Mouse (Mus musculus) E14TG2a.4 (cell line): ENCODE results near the gene Ushbp1.

ENCODE experiments used
- H3K27me3 ChIP-seq: 2 replicates; pipeline ENCODE4 v1.6.1; 2014; ENCODE audit warnings: low read length, control low read depth; ENCODE audit not compliant: insufficient read depth
- H3K36me3 ChIP-seq: 2 replicates; pipeline ENCODE4 v1.6.1; 2014; ENCODE audit warnings: low read length, control low read depth; ENCODE audit not compliant: insufficient read depth
- H3K4me1 ChIP-seq: replicated peaks from 2 replicates; pipeline ENCODE4 v1.6.1; 2014; ENCODE audit warnings: low read depth, low read length, control low read depth
- H3K4me3 ChIP-seq: replicated peaks from 2 replicates; pipeline ENCODE4 v1.5.1; 2014; ENCODE audit warnings: mild to moderate bottlenecking, low read length
- H3K9me3 ChIP-seq: 2 replicates; pipeline ENCODE4 v1.6.1; 2014; ENCODE audit warnings: low read length, control low read depth
- CTCF ChIP-seq: conservative IDR thresholded peaks from 2 replicates; pipeline ENCODE4 v1.5.1; 2014; ENCODE audit warnings: low read length
- NANOG ChIP-seq: IDR thresholded peaks from 2 replicates; pipeline ENCODE4 v1.6.1; 2014; ENCODE audit warnings: borderline replicate concordance, low read length, mixed read lengths
- POU5F1 ChIP-seq: IDR thresholded peaks from 2 replicates; pipeline ENCODE4 v1.6.1; 2014; ENCODE audit warnings: low read length, borderline replicate concordance

Ushbp1 gene

GRCm38 (mm10) chr8:71406099-71407015, 10.8 kb upstream of the Ushbp1 start:
- Histone ChIP-seq H3K36me3 (peaks cover 64% of the 10 kb centered on the region), H3K9me3 (no peaks in the 10 kb centered on the region), H3K4me3 (peak overlapping the region; percentile 100), H3K27me3 (no peaks in the 10 kb centered on the region), H3K4me1 (peaks cover 63% of the 10 kb centered on the region)
- peak; percentile 40 for TF ChIP-seq CTCF
- no peak for TF ChIP-seq NANOG

GRCm38 (mm10) chr8:71405401-71406098, 9.9 kb upstream of the Ushbp1 start, which contains the start of gene Ankle1:
TSS of gene Ankle1 (plus strand) at chr8:71406010.
- peak within 1 kb of the TSS; percentile 100 for H3K4me3 ChIP-seq
- no peaks in the 10 kb centered on the region for H3K27me3 ChIP-seq
- TF ChIP-seq CTCF (peak; percentile 34), POU5F1 (no peak), NANOG (no peak)
- peaks cover 72% of the 10 kb centered on the region for H3K36me3 ChIP-seq
- H3K4me1 ChIP-seq = peaks cover 62% of the 10 kb centered on the region
- H3K9me3 ChIP-seq = no peaks in the 10 kb centered on the region

GRCm38 (mm10) chr8:71404951-71405351, 9.3 kb upstream of the Ushbp1 start:
- peaks cover 62% of the 10 kb centered on the region for H3K4me1 ChIP-seq
- TF ChIP-seq CTCF = no peak

DNA sequence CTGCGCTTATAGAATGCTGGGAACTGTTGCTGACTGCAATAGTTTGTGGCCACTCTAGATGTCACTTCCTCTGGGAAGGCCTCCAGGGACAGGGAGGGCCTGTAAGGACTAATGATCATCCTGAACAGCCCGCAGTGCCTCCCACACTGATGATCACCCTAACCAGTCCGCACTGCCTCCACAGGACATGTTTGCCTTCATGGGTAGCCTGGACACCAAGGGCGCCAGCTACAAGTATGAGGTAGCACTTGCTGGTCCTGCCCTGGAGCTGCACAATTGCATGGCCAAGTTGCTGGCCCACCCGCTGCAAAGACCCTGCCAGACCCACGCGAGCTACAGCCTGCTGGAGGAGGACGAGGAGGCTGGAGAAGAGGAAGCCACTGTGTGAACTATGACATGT, 8.4 kb upstream of the Ushbp1 start:
- Histone ChIP-seq H3K4me1 (peaks cover 65% of the 10 kb centered on the region), H3K4me3 (peak overlapping the region; percentile 100), H3K36me3 (peaks cover 73% of the 10 kb centered on the region), H3K9me3 (no peaks in the 10 kb centered on the region), H3K27me3 (no peaks in the 10 kb centered on the region)
- TF ChIP-seq NANOG (no peak), CTCF (no peak), POU5F1 (no peak)

More at GRCm38 (mm10) chr8:71404951-71405351, 9.3 kb upstream of the Ushbp1 start:
- Histone ChIP-seq H3K4me3 (peak overlapping the region; percentile 100), H3K27me3 (no peaks in the 10 kb centered on the region), H3K9me3 (no peaks in the 10 kb centered on the region), H3K36me3 (peaks cover 76% of the 10 kb centered on the region)

DNA sequence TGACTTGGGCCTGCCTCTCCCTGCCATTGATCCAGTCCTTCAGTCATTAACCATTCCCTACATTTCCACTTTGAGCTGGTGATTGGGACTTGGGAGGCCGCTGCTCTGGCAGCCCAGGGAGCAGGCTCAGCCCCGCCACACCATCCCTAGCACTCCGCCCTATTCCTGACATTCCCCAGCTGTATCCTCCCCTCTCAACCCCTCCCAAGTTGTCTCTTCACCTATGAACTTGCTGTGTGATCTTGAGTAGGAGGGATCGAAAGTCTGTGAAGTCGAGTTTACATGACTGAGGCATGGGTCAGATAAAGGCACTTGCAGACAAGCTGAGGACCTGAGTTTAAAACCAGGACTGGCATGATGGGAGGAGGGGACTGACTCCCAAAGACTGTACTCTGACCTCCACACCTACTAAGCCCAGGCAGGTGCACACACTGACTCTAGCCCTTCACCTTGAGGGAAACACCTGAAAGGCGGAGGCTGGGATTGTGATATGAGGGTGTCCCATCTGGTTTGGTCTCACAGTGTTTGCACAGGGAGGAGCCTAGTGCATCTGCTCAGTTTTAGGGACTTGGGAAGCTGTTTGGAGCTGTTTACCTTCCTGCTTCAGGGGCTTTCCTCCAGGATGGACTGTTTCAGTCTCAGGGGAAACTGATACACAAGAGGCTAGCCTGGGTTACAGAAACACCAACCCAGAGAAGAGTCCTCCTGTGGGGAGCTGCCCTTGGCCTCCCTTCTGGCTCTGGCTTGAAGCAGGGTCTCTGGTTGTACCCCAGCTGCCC, 7.7 kb upstream of the Ushbp1 start:
- Histone ChIP-seq H3K9me3 (no peaks in the 10 kb centered on the region), H3K27me3 (no peaks in the 10 kb centered on the region), H3K4me1 (peaks cover 61% of the 10 kb centered on the region), H3K36me3 (peaks cover 72% of the 10 kb centered on the region), H3K4me3 (peak overlapping the region; percentile 100)
- no peak for TF ChIP-seq CTCF
- TF ChIP-seq POU5F1 = no peak
- no peak for TF ChIP-seq NANOG

DNA sequence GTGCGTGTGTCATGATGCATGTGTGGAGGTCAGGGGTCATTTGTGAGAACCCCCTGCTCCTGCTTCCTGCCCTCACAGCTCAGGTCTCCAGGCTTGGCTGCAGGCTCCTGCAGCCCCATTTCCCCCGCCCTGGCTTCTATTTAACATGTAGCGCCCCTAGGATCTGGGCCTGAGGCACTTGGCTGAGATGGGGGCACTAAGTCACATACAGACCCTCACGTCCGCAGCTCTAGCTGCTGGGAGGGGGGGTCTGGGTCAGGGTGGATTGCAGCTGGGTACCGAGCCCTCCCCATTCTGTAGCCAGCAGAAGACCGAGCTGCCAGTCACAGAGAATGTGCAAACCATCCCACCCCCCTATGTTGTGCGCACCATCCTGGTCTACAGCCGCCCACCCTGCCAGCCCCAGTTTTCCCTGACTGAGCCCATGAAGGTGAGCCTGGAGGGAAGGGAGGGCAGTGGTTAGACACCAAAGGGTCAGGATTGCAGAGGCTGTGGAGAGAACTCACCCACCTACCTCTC, 6.9 kb upstream of the Ushbp1 start:
- peaks cover 72% of the 10 kb centered on the region for H3K36me3 ChIP-seq
- no peaks in the 10 kb centered on the region for H3K27me3 ChIP-seq
- H3K9me3 ChIP-seq = no peaks in the 10 kb centered on the region
- H3K4me1 ChIP-seq = peaks cover 60% of the 10 kb centered on the region
- TF ChIP-seq NANOG (no peak), POU5F1 (no peak), CTCF (no peak)
- peak overlapping the region; percentile 100; the same call in 1 of the 2 replicates for H3K4me3 ChIP-seq

DNA sequence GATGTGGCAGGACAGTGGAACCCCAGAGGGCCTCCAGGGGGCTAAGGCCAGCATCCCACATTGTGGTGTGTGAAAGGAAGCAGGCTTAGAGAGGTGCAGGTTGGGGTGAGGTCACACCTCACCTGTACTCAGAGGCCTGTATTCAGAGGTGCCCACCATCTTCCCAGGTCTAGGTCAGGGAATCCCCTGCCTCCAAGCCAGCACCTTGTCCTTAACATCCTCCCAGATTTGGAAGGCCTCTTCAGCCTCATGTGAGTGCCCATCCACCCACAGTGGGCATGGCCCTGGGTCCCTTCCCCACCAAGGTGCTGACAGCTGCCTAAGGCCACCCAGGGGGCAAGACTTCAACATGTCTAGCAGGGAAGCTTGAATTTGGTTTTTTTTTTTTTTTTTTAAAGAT, 5.9 kb upstream of the Ushbp1 start:
- Histone ChIP-seq H3K36me3 (peaks cover 64% of the 10 kb centered on the region), H3K9me3 (no peaks in the 10 kb centered on the region)
- TF ChIP-seq CTCF = no peak
- TF ChIP-seq POU5F1 = no peak
- TF ChIP-seq NANOG = no peak

DNA sequence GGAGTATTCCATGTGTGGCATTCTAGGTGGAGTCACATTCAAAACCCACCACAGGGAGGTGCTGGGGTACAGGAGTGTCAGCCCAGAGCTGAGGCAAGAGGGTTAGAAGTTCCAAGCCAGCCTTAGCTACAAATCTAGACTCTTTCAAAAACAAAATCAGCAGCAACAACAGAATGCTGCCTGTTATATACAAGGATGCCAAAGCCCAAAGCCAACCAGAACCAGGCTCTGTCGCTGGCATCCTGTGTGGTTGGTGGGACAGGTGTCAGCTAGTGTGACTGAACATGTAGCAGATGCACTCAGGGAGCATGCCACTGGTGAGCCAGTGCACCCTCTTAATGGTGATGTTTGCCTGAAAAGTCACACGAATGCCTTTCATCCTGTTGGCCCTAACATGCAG, 5.2 kb upstream of the Ushbp1 start:
- no peak overlapping the region for H3K4me3 ChIP-seq
- H3K9me3 ChIP-seq = no peaks in the 10 kb centered on the region
- H3K4me1 ChIP-seq = peaks cover 60% of the 10 kb centered on the region
- peaks cover 64% of the 10 kb centered on the region for H3K36me3 ChIP-seq
- TF ChIP-seq POU5F1 = no peak
- TF ChIP-seq NANOG = no peak
- TF ChIP-seq CTCF = no peak
- H3K27me3 ChIP-seq = no peaks in the 10 kb centered on the region

More for the DNA sequence above, 5.9 kb upstream of the Ushbp1 start:
- Histone ChIP-seq H3K4me3 (no peak overlapping the region), H3K27me3 (no peaks in the 10 kb centered on the region), H3K4me1 (peaks cover 55% of the 10 kb centered on the region)
